Mouse (Mus musculus) erythroblast, embryonic 14.5 days (primary cell): ENCODE results near the gene Usp34.

Source experiments
- GATA1 ChIP-seq: IDR thresholded peaks from 2 replicates; pipeline ENCODE4 v1.6.1; 2012; ENCODE audit warnings: low read length, inconsistent platforms, mixed read lengths
- TAL1 ChIP-seq: IDR thresholded peaks from 3 replicates; pipeline ENCODE4 v1.6.1; 2012; ENCODE audit warnings: low read length, inconsistent platforms, mixed read lengths

- TF ChIP-seq TAL1, result no peak
- no peak for TF ChIP-seq GATA1
Measured at GRCm38 (mm10) chr11:23518981-23519380, 212.3 kb downstream of the Usp34 start.
